Mouse (Mus musculus): ENCODE data around the gene L3mbtl2.
"Not testable (repeated sequence)": the region's sequence is repeated elsewhere in the genome, so short reads cannot be mapped to it uniquely, and the experiment has no call there.

L3mbtl2 gene

DNA sequence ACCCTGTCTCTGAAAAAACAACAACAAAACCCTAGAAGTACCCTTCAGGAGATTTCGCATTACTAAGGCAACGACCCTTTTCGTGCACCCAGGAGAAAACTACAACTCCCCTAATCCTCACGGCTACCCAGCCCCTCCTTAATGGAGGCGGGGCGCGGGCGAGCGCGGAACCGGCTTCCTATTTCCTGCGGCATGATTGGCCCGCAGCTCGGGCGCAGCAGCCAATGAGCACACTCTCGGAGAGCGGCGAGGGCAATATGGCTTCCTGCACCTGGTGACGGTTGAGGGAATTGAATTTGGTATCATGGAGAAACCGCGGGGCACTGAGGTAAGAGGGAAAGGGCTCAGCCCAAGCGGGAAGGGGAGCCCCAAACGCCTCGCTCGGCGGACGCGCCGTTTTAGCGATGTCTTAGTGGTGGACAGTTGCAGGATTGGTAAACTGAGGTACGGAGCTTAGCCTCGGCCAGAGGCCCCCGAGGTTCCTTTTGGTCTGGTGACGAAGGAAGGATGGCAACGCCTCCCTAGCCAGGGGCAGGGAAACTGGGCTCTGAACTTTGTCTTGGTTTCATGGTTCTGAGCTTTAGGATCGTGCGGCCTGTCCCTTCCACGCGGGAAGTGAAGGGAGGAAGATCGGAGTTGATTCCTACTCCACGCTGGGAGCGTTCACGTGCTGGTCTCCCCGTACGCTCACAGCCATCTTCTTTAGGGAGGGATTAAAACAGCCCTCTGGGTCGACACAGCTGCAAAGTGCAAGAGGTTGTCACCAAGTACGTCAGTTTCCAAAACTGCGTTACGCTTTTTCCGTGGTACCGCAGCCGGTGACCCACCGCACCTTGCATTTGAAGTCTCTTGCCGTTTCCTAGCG lies at the start of gene L3mbtl2:
TSS of gene L3mbtl2 (plus strand) at position 193 of the 865 bp plus-strand sequence.
- peak; percentile 82 to 93 for DNase-seq (ENCODE audit: low spot score in 2 of 2)

DNA sequence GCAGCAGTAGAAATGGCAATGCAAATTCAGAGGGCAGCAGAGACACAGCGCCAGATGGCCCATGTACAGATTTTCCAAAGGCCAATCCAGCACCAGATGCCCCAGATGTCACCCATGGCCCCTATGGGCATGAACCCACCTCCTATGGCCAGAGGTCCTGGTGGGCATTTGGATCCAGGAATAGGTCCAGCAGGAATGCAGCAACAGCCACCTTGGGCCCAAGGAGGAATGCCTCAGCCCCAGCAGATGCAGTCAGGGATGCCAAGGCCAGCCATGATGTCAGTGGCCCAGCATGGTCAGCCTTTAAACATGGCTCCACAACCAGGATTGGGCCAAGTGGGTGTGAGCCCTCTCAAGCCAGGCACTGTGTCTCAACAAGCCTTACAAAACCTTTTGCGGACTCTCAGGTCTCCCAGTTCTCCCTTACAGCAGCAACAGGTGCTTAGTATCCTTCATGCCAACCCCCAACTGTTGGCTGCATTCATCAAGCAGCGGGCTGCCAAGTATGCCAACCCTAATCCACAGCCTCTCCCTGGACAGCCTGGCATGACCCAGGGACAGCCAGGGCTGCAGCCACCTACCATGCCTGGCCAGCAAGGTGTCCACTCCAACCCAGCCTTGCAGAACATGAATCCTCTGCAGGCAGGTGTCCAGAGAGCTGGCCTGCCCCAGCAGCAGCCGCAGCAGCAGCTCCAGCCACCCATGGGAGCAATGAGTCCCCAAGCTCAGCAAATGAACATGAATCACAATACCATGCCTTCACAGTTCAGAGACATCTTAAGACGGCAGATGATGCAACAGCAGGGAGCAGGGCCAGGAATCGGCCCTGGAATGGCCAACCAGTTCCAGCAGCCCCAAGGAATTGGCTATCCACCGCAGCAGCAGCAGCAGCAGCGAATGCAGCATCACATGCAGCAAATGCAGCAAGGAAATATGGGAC lies 13.9 kb upstream of the L3mbtl2 start:
- no peak for DNase-seq (ENCODE audit: low spot score in 2 of 2)

DNA sequence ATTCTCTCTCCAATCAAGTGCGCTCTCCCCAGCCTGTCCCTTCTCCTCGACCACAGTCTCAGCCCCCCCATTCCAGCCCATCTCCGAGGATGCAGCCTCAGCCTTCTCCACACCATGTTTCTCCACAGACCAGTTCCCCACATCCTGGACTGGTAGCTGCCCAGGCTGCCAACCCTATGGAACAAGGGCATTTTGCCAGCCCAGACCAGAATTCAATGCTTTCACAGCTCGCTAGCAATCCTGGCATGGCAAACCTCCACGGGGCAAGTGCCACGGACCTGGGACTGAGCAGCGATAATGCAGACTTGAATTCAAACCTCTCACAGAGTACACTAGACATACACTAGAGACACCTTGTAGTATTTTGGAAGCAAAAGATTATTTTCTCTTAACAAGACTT lies 13.1 kb upstream of the L3mbtl2 start:
- no peak for DNase-seq (ENCODE audit: low spot score in 2 of 2)

DNA sequence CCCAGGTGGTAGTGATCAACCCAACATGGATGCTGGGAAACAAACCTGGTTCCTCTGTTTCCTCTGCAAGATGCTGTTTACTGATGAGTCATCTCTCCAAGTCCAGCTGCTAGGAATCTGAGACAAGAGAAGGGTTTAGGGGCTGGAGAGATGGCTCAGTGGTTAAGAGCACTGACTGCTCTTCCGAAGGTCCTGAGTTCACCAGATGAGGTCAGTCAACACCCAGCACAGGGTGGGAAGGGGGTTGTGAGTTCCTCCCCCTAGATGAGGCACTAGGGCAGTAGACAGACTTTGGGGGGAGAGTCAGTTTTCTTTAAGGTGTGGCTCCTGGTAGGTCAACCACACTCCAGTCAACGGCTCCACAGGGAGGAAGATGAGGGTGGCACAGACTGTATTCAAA lies 2.0 kb upstream of the L3mbtl2 start:
- DNase-seq (ENCODE audit: low spot score in 2 of 2), result no peak

DNA sequence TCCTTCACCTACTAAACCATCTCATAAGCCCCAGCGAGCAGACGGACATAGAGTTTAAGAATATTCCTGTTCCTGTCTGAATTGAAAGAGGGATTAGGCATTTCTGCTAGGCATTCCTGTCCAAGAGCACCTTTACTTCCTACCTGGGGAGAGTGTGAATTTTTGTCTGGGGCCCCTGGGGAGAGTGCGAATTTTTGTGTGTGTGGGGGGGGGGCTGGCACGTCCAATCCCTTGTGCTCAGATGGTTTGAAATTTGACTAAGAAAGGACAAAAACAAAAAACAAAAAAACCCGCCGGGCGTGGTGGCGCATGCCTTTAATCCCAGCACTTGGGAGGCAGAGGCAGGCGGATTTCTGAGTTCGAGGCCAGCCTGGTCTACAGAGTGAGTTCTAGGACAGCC lies 408 bp upstream of the L3mbtl2 start:
- no peak for DNase-seq (ENCODE audit: low spot score in 2 of 2)

DNA sequence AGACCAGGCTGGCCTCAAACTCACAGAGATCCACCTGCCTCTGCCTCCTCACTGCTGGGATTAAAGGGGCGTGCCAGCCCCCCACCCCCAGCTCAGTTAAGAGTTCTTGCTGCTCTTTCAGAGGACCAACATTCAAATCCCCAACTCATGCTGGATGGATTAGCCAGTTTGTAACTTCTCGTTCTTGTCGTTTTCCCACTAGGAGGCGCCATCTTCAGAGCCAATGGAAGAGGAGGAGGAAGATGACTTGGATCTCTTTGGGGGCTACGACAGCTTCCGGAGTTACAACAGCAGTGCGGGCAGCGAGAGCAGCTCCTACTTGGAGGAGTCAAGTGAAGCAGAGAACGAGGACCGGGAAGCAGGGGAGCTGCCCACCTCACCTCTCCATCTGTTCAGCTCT lies 3.3 kb downstream of the L3mbtl2 start:
- DNase-seq (ENCODE audit: low spot score in 2 of 2), result no peak

DNA sequence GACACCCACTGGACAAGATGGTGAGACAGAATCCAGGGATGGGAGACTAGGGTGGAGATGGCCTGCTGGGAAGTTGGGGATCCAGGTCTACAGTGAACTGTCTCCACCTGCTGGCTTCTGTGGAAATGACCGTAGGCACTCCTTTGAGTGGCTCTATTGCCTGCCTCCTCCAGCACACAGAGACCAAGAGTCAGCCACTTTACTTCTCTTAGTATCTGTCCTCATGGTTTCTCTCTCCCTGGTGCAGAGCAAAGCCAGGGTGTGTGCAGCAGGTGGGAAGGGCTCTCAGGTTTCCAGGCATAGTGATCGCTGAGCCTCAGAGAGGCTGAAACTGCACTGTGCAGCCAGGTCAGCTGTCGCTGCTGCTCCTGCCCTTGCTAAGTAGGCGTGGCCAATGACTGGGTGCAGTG lies 6.5 kb downstream of the L3mbtl2 start:
- DNase-seq (ENCODE audit: low spot score in 2 of 2), result peak in 1 of 2 experiments; percentile 38

DNA sequence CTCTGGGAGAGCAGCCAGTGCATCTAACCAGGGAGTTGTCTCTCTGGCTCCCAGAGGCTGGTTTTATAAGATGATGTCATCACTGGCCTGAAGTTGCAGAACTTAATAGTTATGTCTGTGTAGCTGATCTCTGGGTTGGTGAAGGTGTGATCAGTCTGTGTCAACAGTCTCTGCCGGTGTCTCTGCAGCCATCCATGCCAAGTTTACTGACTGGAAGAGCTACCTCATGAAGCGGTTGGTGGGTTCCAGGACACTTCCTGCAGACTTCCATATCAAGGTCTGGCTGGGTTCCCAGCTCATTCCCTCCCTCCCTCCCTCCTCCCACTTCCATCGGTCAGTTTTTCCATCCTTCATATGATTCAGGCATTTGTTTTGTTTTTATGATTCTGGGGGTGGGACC lies 12.9 kb downstream of the L3mbtl2 start:
- no peak for DNase-seq (ENCODE audit: low spot score in 2 of 2)

DNA sequence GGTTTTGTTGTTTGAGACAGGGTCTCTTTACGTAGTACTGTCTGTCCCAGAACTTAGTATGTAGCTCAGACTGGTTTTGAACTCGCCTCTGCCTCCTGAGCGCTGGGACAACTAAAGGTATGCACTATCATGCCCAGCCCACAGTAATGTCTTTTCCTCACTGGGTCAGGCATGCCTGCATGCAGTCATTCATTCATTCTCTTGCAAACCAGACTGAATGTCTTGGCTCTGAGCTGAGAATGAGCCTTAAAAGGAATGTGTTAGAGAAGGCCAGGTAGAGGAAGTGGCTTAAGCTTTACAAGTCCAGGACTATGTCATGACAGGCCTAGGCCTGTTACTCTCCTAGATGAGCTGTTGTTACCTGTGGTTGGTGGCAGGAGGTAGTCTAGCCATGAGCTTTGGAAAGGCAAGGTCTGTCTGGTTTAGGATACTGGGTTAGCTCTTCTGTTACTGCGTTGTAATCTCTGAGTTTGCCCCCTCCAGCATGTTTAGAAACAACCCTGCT lies 16.7 kb downstream of the L3mbtl2 start:
- no peak for DNase-seq (ENCODE audit: low spot score in 2 of 2)

DNA sequence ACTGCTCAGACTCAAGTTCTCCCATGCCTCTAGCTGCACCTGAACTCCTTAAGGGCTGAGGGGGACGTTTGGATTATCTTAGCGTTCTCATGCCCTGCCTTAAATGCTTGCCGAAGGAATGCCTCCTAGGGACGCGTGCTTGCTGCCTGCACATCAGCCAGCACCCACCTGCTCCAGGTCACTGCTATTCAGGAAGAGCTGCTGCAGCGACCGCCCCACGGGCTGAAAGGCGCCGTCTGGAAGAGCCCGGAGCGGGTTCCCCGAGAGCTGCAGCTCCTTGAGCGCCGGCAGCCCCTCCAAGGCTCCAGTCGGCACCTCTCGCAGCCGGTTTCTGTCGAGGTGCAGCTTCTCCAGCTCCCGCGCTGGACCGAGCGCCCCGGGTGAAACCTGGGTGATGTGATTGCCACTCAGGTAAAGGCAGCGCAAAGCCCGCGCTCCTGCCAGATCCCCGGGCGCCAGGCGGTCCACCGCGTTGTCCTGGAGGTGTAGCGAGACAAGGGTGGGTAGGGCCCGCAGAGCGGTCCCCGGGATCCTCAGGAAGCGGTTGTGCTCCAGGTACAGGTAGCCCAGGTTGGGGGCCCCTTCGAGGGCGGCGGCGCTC lies 29.8 kb downstream of the L3mbtl2 start:
- no peak for DNase-seq (ENCODE audit: low spot score in 2 of 2)

DNA sequence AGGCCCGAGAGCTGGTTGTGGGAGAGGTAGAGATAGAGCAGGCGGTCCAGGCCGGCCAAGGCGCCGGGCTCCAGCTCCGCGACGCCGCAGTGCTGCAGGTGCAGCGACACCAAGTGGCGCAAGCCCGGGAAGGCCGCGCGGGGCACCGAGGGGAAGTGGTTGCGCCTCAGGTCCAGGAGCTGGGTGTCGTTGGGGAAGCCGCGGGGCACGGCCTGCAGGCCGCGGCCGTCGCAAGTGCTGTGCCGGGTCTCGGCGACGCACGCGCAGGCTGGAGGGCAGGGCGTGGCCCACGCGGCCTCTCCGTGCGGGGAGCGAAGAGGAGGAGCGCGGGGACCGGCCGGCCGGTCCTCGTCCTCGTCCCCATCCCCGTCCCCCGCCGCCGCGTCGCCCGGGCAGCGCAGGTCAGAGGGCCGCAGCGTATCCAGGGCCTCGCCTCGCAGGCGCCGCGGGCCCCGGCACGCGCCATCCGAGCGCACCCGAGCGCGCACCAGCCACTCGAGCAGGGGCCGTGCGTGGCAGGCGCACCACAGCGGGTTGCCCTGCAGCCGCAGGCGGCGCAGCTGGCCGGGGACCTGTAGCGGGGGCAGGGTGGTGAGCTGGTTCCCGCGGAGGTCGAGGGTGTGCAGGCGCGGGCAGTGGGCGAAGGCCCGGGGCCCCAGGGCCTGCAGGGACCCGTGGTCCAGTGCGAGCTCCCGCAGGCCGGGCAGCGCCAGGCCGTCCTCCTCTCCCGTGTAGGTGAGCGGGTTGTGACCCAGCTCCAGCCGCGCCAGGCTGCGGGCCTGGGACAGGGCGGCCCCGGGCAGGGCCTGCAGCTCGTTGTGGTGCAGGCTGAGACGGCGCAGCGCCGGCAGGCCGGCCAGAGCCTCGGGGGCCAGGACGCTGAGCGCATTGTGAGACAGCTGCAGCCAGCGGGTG lies 30.5 kb downstream of the L3mbtl2 start:
- DNase-seq (ENCODE audit: low spot score in 2 of 2), result peak in 1 of 2 experiments; percentile 74

DNA sequence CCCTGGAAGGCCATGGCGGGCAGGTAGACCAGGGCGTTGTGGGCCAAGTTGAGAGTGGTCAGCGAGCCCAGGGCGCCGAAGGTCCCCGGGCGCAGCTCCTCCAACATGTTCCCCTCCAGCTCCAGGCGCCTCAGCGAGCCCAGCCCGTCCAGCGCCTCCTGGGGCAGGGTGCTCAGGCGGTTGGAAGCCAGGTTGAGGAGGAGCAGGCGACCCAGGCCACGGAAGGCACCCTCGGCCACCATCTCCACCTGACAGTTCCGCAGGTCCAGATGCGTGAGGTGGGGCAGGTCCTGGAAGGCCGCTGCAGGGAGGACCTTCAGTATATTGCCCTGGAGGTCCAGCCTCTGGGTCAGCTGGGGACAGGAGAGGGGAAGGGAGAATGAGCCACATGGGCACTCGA lies 31.2 kb downstream of the L3mbtl2 start:
- no peak for DNase-seq (ENCODE audit: low spot score in 2 of 2)

DNA sequence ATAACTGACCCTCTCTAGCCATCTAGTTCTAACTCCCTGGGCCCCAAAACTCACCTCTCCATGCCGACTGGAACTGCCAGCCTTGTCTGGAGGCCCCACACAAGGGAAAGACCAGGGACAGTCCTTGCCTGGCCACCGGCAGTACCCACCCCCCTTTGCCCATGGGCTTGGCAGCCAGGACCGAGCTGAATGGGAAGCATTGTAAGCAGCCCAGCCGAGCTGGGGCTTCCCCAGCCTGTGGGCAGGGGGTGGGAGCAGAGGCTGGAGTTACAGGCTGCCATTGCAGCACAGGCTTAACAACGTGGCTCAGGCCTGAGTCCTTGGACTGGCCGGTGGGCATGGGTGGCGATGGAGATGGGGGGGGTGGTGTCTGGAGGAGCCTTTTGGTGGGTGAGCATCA lies 33.5 kb downstream of the L3mbtl2 start, which contains the start of gene Chadl:
TSS of gene Chadl (minus strand) at position 113 of the 400 bp plus-strand sequence.
- peak in 1 of 2 experiments; percentile 24 for DNase-seq (ENCODE audit: low spot score in 2 of 2)

DNA sequence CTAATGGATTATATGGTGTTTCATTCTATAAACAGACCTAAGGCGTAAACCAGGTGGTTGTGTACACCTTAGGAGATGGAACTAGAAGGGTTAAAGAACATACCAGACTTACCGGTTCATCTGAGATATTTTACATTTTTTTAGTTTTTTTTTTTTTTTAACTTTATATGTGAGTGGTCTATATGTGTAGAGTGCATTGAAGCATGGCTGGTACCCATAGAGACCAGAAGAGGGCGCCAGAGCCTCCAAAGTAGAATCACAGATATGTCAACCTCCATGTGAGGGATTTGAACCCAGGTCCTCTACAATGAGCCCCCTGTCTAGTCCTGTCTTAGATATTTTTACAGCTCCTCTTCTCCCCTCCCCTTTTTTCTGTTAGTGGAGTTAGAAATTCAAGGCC lies 34.2 kb downstream of the L3mbtl2 start:
- DNase-seq (ENCODE audit: low spot score in 2 of 2), result peak in 1 of 2 experiments; percentile 36

DNA sequence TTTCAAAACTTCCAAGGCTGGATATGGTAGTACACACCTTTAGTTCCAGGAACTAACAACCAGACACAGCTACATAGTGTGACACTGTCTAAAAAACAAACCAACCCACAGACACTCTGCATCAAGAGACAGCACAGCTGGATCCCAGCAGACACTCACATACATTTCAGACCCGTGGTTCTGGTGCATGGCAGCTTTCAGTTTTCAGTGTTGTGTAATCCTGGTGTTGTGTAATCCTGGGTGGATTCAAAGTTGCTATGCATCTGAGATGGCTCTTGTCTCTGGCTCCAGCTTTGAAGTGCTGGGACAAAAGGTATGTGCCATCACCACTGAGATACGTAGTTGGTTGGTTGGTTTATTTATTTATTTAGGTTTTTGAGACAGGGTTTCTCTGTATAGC lies 34.8 kb downstream of the L3mbtl2 start:
- no peak for DNase-seq (ENCODE audit: low spot score in 2 of 2)

DNA sequence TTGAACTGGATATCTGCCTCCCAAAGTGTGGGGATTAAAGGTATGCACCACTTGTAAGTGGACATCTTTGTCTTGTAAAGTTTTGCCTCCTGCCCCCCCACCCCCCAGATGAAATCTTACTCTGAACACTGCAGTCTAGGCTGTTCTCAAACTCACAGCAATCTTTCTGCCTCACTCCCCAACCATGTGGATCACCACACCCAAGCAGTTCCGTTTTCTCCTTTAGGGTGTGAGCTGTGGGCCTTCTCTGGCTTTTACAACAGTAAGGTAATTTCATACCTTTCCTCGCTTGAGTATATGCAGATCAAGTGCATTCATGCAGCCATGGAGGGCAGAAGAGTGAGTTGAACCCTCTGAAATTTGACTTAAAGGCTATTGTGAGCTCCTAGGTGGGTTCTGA lies 36.5 kb downstream of the L3mbtl2 start:
- DNase-seq (ENCODE audit: low spot score in 2 of 2), result no peak

DNA sequence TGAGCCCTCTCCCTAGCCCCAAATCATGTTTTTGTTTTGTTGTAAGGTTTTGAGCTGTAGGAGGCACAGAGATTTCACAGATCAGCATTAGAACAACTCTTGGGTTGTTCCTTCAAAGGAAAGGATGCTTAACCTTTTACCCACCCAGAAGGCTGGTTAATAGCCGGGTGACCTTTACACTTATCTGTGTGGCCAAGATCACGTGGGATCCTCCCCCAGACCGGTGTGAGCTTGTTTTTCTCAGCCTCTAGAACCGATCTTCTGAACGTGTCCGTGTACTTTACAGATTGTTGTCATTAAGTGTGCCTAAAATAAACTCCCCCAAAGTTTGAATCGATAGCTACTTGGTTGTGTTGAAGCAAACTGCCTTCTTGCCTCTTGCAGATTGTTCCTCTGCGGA lies 36.9 kb downstream of the L3mbtl2 start:
- no peak for DNase-seq (ENCODE audit: low spot score in 2 of 2)

DNA sequence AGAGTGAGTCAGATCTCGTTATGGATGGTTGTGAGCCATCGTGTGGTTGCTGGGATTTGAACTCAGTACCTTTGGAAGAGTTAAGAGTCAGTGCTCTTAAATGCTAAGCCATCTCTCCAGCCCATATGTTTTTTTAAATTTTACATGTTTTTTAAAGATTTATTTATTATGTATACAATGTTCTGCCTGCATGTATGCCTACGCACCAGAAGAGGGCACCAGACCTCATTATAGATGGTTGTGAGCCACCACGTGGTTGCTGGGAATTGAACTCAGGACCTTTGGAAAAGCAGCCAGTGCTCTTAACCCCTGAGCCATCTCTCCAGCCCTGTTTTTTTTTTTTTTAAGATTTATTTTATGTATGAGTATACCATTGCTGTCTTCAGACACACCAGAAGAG lies 37.7 kb downstream of the L3mbtl2 start:
- DNase-seq (ENCODE audit: low spot score in 2 of 2), result not testable (repeated sequence)

DNA sequence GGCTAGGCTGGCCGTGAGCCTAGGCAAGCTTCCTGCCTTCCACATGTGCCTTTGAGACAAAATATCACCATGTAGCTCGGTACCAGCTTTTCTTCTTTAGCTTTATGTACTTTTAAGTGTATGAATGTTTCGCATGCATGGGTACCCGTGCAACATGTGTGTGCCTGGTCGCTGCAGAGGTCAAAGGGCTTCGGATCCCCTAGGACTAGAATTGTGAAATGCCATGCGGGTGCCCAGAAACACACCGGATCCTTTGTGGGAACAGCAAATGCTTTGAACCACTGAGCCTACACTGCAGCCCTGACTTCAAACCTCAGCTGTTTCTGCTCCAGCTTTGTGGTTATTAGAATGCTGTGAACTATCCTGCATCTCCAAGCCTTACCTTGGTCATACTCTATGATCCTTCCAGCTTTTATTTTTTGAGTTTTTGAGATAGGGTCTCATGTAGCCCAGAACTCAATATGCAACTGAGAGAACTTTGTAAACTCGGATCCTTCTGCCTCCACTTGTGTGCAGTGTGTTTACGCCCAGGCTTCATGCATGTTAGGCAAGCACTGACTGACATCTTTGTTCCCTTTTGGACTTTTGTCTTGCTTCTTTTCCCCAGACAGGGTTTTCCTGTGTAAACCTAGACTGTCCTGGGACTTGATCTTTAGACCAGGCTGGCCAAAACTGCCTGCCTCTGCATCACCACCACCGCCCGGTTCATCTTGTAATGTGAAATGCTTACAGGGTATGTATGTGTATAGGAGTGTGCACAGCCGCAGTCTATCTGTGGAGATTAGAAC lies 38.8 kb downstream of the L3mbtl2 start:
- DNase-seq (ENCODE audit: low spot score in 2 of 2), result no peak

DNA sequence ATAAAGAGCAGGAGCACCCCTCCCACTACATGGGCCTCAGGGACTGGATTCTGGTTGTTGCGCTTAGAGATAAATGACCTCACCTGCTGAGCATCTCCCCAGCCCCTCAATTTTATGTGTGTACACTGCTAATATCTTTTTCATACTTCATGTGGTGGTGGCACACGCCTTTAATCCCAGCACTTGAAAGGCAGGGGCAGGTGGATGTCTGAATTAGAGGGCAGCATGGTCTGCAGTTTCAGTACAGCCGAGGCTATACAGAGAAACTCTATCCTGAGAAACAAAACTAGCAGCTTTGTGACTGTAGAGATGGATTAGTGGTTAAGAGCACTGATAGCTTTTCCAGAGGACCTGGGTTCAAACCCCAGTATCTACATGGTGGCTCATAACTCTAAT lies 39.4 kb downstream of the L3mbtl2 start:
- no peak for DNase-seq (ENCODE audit: low spot score in 2 of 2)

Measured in left cerebral cortex, adult 9 months (tissue).